Mouse (Mus musculus) erythroblast, embryonic 14.5 days (primary cell): Measurements from ENCODE around the gene Gpalpp1.

Source experiments
- GATA1 ChIP-seq: IDR thresholded peaks from 2 replicates; pipeline ENCODE4 v1.6.1; 2012; ENCODE audit warnings: low read length, inconsistent platforms, mixed read lengths
- TAL1 ChIP-seq: IDR thresholded peaks from 3 replicates; pipeline ENCODE4 v1.6.1; 2012; ENCODE audit warnings: low read length, inconsistent platforms, mixed read lengths

DNA sequence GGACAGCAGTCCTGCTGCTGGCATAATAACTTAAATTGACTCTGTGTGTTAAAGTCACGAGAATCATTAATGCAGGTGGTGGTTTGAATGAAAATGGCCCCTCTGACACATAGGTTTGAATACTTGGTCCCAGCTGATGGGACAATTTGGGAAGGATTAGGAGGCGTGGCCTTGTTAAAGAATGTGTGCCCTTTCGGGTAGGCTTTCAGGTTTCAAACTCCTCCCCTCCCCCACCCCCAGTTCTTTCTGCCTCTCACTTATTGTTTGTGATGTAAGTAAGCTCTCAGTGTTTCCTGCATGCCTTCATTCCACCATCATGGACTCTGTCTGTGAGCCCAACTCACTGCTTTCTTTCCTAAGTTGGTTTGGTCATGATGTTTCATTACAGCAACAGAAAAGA, 16.8 kb upstream of the Gpalpp1 start:
- TF ChIP-seq GATA1 (no peak), TAL1 (no peak)
